Mouse (Mus musculus): ENCODE measurements at regions not wholly inside any gene's neighbourhood (a gene's known extent, or its start where the extent isn't known, plus 50 kb on each side); places are given as distances from the start of the nearest gene placed in this dataset.

DNA sequence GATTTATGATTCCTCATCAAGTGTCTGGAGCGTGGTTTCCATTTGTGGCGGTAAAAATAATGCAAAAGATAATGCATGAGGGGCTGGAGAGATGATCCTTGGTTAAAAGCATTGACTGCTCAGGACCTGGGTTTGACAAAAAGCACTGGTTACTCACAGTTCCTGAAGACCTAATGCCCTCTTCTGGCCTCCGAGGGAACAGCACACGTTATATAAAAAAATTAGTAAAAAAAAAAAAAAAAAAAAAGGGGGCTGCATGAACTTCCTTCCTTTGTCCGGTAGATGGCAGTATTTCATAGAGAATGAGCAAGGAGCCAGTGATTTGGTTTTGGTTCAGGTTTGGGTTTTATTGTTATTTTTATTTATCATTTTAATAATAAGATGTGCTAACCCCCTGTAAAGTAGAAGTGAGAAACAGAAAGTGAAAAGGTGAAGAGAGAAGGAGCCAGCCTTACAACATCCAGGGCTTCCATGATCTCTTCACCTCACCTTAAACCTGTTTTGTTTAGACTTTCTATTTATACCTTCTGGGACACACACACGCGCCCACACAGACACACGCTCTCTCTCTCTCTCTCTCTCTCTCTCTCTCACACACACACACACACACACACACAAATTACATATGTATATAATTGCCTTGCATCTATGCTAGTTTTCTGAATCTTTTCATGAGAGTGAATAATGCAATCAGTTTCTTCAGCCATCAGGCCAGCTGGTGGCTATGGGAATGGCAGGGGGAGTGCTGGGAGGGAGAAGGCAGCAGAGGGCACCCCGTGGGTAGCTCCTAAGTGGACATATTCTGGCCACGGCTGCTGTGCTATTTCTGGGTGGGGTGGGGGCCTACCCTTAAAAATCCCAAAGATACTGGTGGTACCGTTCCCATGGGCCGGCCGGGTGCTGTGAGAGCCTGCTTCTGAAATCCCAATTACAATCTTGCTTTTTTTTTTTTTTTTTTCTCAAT lies 230.0 kb downstream of the Poteg start:
- peak; percentile 70 for TF ChIP-seq CTCF (IDR thresholded peaks at IDR 0.05; ENCODE audit: low read depth)
- no peak for TF ChIP-seq EP300 (IDR thresholded peaks at IDR 0.05; ENCODE audit: low read depth)
